Mouse (Mus musculus): ENCODE data around the gene Ttll5. TPM values are rescaled to one million over a fixed set of nuclear protein-coding genes. Genes with fewer than 3 reads are reported as not detected.
A peak's percentile ranks its signal among the peaks of the same experiment; 100 is the strongest.

The Ttll5 gene
- total RNA-seq, 2 experiments from 2014 or later, result 13.1 to 24.7 TPM

- DNase-seq, result no peak
Observed at GRCm38 (mm10) chr12:85969571-85969970, 145.1 kb downstream of the Ttll5 start.

- no peak for DNase-seq
Observed at GRCm38 (mm10) chr12:85970191-85970590, 145.7 kb downstream of the Ttll5 start.

- DNase-seq, result no peak
Observed at GRCm38 (mm10) chr12:85970803-85971202, 146.3 kb downstream of the Ttll5 start.

GRCm38 (mm10) chr12:85971655-85972054 is 147.2 kb downstream of the Ttll5 start:
- DNase-seq, result no peak

- no peak for DNase-seq
Observed at GRCm38 (mm10) chr12:85973526-85973925, 149.1 kb downstream of the Ttll5 start.

GRCm38 (mm10) chr12:85974030-85974429 is 149.6 kb downstream of the Ttll5 start:
- peak; percentile 28 for DNase-seq

GRCm38 (mm10) chr12:85979996-85980395 is 155.5 kb downstream of the Ttll5 start:
- no peak for DNase-seq

GRCm38 (mm10) chr12:85985524-85985923 is 161.1 kb downstream of the Ttll5 start:
- no peak for DNase-seq

GRCm38 (mm10) chr12:85986024-85986423 is 161.6 kb downstream of the Ttll5 start:
- no peak for DNase-seq

- no peak for DNase-seq
Observed at GRCm38 (mm10) chr12:85986540-85987443, 162.3 kb downstream of the Ttll5 start.

- DNase-seq, result no peak
Observed at GRCm38 (mm10) chr12:85987444-85987889, 163.0 kb downstream of the Ttll5 start.

GRCm38 (mm10) chr12:85988121-85988520 is 163.7 kb downstream of the Ttll5 start:
- DNase-seq, result no peak

- DNase-seq, result no peak
Observed at GRCm38 (mm10) chr12:85988818-85989377, 164.4 kb downstream of the Ttll5 start.

GRCm38 (mm10) chr12:85992013-85992837 is 167.8 kb downstream of the Ttll5 start:
- no peak for DNase-seq

- no peak for DNase-seq
Observed at GRCm38 (mm10) chr12:85992838-85993234, 168.4 kb downstream of the Ttll5 start.

- no peak for DNase-seq
Observed at GRCm38 (mm10) chr12:85993790-85994360, 169.4 kb downstream of the Ttll5 start.

- peak; percentile 67 for DNase-seq
Observed at GRCm38 (mm10) chr12:86000641-86001073, 176.2 kb downstream of the Ttll5 start.

- DNase-seq, result no peak
Observed at GRCm38 (mm10) chr12:86001120-86001655, 176.7 kb downstream of the Ttll5 start.

- DNase-seq, result no peak
Observed at GRCm38 (mm10) chr12:86004627-86005026, 180.2 kb downstream of the Ttll5 start.

GRCm38 (mm10) chr12:86007377-86007776 is 182.9 kb downstream of the Ttll5 start:
- no peak for DNase-seq

GRCm38 (mm10) chr12:86010656-86011055 is 186.2 kb downstream of the Ttll5 start:
- no peak for DNase-seq

- no peak for DNase-seq
Observed at GRCm38 (mm10) chr12:86012195-86012594, 187.7 kb downstream of the Ttll5 start.
